Mouse (Mus musculus) monocyte, adult 5-6 weeks (primary cell): Measurements from ENCODE around the gene Ncoa5. TPM values are rescaled to one million over a fixed set of nuclear protein-coding genes. Genes with fewer than 3 reads are reported as not detected.

Experiments used
- ATAC-seq: fragments of 153-309, 156-312 bp; replicated peaks from 2 replicates; pipeline ENCODE4 v1.8.0; 2017; ENCODE audit warnings: mild to moderate bottlenecking; ENCODE audit not compliant: low TSS enrichment, insufficient number of reproducible peaks, severe bottlenecking, poor library complexity, low FRiP score
- total RNA-seq: library from RNA; stranded (forward); fragments of 200-1000, 200-491, 200-594 nt; gene quantifications from 3 replicates; pipeline ENCODE4 v1.2.3, GENCODE M21; 2017

The Ncoa5 gene
- total RNA-seq, 1 experiment from 2014 or later, result 37.3 TPM

- no peak for ATAC-seq
Observed at GRCm38 (mm10) chr2:164997721-164998428, 36.8 kb downstream of the Ncoa5 start.

- no peak for ATAC-seq
Observed at GRCm38 (mm10) chr2:164996848-164997720, 37.6 kb downstream of the Ncoa5 start.

- ATAC-seq, result no peak
Observed at GRCm38 (mm10) chr2:164995976-164996375, 38.7 kb downstream of the Ncoa5 start.

- no peak for ATAC-seq
Observed at GRCm38 (mm10) chr2:164994659-164995428, 39.8 kb downstream of the Ncoa5 start.

- ATAC-seq, result no peak
Observed at GRCm38 (mm10) chr2:164994156-164994555, 40.5 kb downstream of the Ncoa5 start.

GRCm38 (mm10) chr2:164991808-164992207 is 42.9 kb downstream of the Ncoa5 start:
- ATAC-seq, result no peak

GRCm38 (mm10) chr2:164991111-164991510 is 43.6 kb downstream of the Ncoa5 start:
- ATAC-seq, result no peak

GRCm38 (mm10) chr2:164988777-164989176 is 45.9 kb downstream of the Ncoa5 start:
- ATAC-seq, result no peak

- no peak for ATAC-seq
Observed at GRCm38 (mm10) chr2:164986371-164987027, 48.2 kb downstream of the Ncoa5 start.

- no peak for ATAC-seq
Observed at GRCm38 (mm10) chr2:164985962-164986361, 48.7 kb downstream of the Ncoa5 start.

GRCm38 (mm10) chr2:164979749-164980148 is 54.9 kb downstream of the Ncoa5 start:
- no peak for ATAC-seq

- ATAC-seq, result no peak
Observed at GRCm38 (mm10) chr2:164975611-164976010, 59.1 kb downstream of the Ncoa5 start.

GRCm38 (mm10) chr2:164972646-164973045 is 62.0 kb downstream of the Ncoa5 start:
- no peak for ATAC-seq

GRCm38 (mm10) chr2:164970631-164971196 is 64.0 kb downstream of the Ncoa5 start:
- no peak for ATAC-seq

- ATAC-seq, result no peak
Observed at GRCm38 (mm10) chr2:164969348-164969781, 65.3 kb downstream of the Ncoa5 start.

- ATAC-seq, result no peak
Observed at GRCm38 (mm10) chr2:164968451-164968851, 66.2 kb downstream of the Ncoa5 start.

- no peak for ATAC-seq
Observed at GRCm38 (mm10) chr2:164967761-164968440, 66.8 kb downstream of the Ncoa5 start.

- no peak for ATAC-seq
Observed at GRCm38 (mm10) chr2:164967193-164967592, 67.5 kb downstream of the Ncoa5 start.
